Mouse (Mus musculus): ENCODE data around the gene Lrwd1. TPM values are rescaled to one million over a fixed set of nuclear protein-coding genes. Genes with fewer than 3 reads are reported as not detected.
A peak's percentile ranks its signal among the peaks of the same experiment; 100 is the strongest.

Gene Lrwd1
- polyA plus RNA-seq, 1 experiment from 2014 or later = 34.1 TPM

GRCm38 (mm10) chr5:136147704-136148103 lies 11.8 kb upstream of the Lrwd1 start:
- H3K9me3 ChIP-seq (replicated peaks) = no peaks in the 10 kb centered on the region
- no peak for ATAC-seq (ENCODE audit: insufficient read depth)

GRCm38 (mm10) chr5:136146936-136147335 lies 11.1 kb upstream of the Lrwd1 start:
- H3K36me3 ChIP-seq (replicated peaks) = peaks cover 7% of the 10 kb centered on the region
- no peaks in the 10 kb centered on the region for H3K27me3 ChIP-seq

More at GRCm38 (mm10) chr5:136147704-136148103, 11.8 kb upstream of the Lrwd1 start:
- Histone ChIP-seq H3K27me3 (no peaks in the 10 kb centered on the region), H3K4me2 (no peak overlapping the region), H3K4me1 (replicated peaks) (peaks cover 19% of the 10 kb centered on the region), H3K9ac (no peak overlapping the region), H3K4me3 (replicated peaks) (no peak overlapping the region), H3K36me3 (replicated peaks) (no peaks in the 10 kb centered on the region), H3K27ac (replicated peaks) (no peak overlapping the region)
- 44% methylated on average over 8 of the region's 8 CpGs for WGBS (ENCODE audit: insufficient replicate concordance)

GRCm38 (mm10) chr5:136144606-136145430 lies 8.9 kb upstream of the Lrwd1 start:
- H3K36me3 ChIP-seq (replicated peaks) = peaks cover 28% of the 10 kb centered on the region
- H3K9me3 ChIP-seq (replicated peaks) = no peaks in the 10 kb centered on the region
- H3K27ac ChIP-seq (replicated peaks) = 0 out of 2 replicates have a peak overlapping the region, but pooled peaks have one; percentile 9
- ATAC-seq (ENCODE audit: insufficient read depth) = 0 out of 2 replicates have a peak, but pooled peaks have one; percentile 8
- WGBS (ENCODE audit: insufficient replicate concordance) = 28% methylated on average over 12 of the region's 12 CpGs
- no peaks in the 10 kb centered on the region for H3K27me3 ChIP-seq
- no peak overlapping the region for H3K9ac ChIP-seq
- peaks cover 19% of the 10 kb centered on the region for H3K4me1 ChIP-seq (replicated peaks)
- H3K4me2 ChIP-seq = no peak overlapping the region
- H3K4me3 ChIP-seq (replicated peaks) = no peak overlapping the region

More at GRCm38 (mm10) chr5:136146936-136147335, 11.1 kb upstream of the Lrwd1 start:
- H3K9me3 ChIP-seq (replicated peaks) = no peaks in the 10 kb centered on the region
- H3K4me1 ChIP-seq (replicated peaks) = peaks cover 19% of the 10 kb centered on the region
- H3K4me3 ChIP-seq (replicated peaks) = no peak overlapping the region
- no peak for ATAC-seq (ENCODE audit: insufficient read depth)
- WGBS (ENCODE audit: insufficient replicate concordance) = 64% methylated on average over 1 of the region's 1 CpGs
- no peak overlapping the region for H3K4me2 ChIP-seq
- H3K27ac ChIP-seq (replicated peaks) = no peak overlapping the region
- H3K9ac ChIP-seq = no peak overlapping the region

DNA sequence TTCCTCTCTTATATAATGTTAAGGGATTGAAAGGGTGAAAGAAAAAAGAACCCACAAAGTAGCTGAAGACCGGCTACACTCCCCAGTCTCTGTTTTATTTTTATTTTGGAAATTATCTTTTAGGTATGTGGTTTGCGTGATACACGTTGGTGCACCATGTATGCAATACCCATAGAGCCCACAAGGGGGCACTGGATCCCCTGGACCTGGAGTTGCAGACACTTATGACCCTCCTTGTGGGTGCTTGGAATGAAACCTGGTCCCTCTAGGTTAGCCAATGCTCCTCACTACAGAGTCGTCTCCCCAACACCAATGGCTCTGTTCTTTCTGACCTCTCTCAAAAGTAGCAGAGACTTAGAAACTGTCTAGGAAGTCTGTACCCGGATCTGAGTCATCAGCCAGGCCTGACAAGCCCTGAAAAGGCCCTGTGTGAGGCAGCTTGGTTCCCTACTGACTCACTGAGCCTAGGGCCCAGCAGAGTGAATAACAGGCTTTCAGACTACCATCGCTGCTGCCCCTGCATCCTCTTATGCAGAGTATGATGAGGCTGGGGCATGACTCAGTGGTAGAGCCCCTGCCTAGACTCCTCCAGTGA lies 7.4 kb upstream of the Lrwd1 start:
- peaks cover 30% of the 10 kb centered on the region for H3K4me1 ChIP-seq (replicated peaks)
- H3K4me3 ChIP-seq (replicated peaks) = no peak overlapping the region
- H3K27ac ChIP-seq (replicated peaks) = no peak overlapping the region
- no peak overlapping the region for H3K4me2 ChIP-seq
- H3K9me3 ChIP-seq (replicated peaks) = no peaks in the 10 kb centered on the region
- 83% methylated on average over 6 of the region's 6 CpGs for WGBS (ENCODE audit: insufficient replicate concordance)
- no peaks in the 10 kb centered on the region for H3K27me3 ChIP-seq
- peaks cover 44% of the 10 kb centered on the region for H3K36me3 ChIP-seq (replicated peaks)
- H3K9ac ChIP-seq = no peak overlapping the region
- no peak for ATAC-seq (ENCODE audit: insufficient read depth)

- H3K9ac ChIP-seq = no peak overlapping the region
- H3K36me3 ChIP-seq (replicated peaks) = peaks cover 47% of the 10 kb centered on the region
- H3K9me3 ChIP-seq (replicated peaks) = no peaks in the 10 kb centered on the region
- no peak overlapping the region for H3K4me3 ChIP-seq (replicated peaks)
- no peaks in the 10 kb centered on the region for H3K27me3 ChIP-seq
- no peak overlapping the region for H3K27ac ChIP-seq (replicated peaks)
- no peak overlapping the region for H3K4me2 ChIP-seq
- H3K4me1 ChIP-seq (replicated peaks) = peaks cover 33% of the 10 kb centered on the region
- no peak for ATAC-seq (ENCODE audit: insufficient read depth)
- 73% methylated on average over 5 of the region's 5 CpGs for WGBS (ENCODE audit: insufficient replicate concordance)
Measured at GRCm38 (mm10) chr5:136142746-136143145, 6.9 kb upstream of the Lrwd1 start.

DNA sequence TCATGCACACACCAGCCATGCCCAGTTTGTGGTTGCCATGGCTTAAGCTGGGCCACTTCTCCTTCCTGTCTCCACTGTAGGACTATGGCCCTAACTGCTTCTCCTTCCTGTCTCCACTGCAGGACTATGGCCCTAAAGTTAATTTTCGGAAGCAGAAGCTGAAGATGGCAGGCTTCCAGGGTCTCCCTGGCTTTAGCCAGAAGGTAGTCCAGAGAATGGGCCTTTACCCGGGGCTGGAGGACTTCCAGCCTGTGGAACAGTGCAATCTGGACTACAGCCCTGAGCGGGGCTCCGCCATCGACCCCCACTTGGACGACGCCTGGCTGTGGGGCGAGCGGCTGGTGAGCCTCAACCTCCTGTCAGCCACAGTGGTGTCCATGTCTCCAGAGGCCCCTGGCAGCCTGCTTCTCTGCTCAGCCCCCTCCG lies 4.2 kb upstream of the Lrwd1 start:
- Histone ChIP-seq H3K27ac (replicated peaks) (peak overlapping the region; percentile 59), H3K27me3 (no peaks in the 10 kb centered on the region), H3K9me3 (replicated peaks) (no peaks in the 10 kb centered on the region), H3K4me3 (replicated peaks) (no peak overlapping the region), H3K9ac (no peak overlapping the region), H3K4me1 (replicated peaks) (peaks cover 43% of the 10 kb centered on the region), H3K4me2 (no peak overlapping the region), H3K36me3 (replicated peaks) (peaks cover 47% of the 10 kb centered on the region)
- ATAC-seq (ENCODE audit: insufficient read depth) = no peak
- WGBS (ENCODE audit: insufficient replicate concordance) = 84% methylated on average over 10 of the region's 10 CpGs

- Histone ChIP-seq H3K9ac (no peak overlapping the region), H3K4me2 (no peak overlapping the region), H3K4me3 (replicated peaks) (no peak overlapping the region), H3K27ac (replicated peaks) (peak overlapping the region; percentile 59), H3K9me3 (replicated peaks) (no peaks in the 10 kb centered on the region), H3K4me1 (replicated peaks) (peaks cover 43% of the 10 kb centered on the region), H3K36me3 (replicated peaks) (peaks cover 51% of the 10 kb centered on the region), H3K27me3 (no peaks in the 10 kb centered on the region)
- no peak for ATAC-seq (ENCODE audit: insufficient read depth)
- 69% methylated on average over 13 of the region's 13 CpGs for WGBS (ENCODE audit: insufficient replicate concordance)
Measured at GRCm38 (mm10) chr5:136139393-136139792, 3.5 kb upstream of the Lrwd1 start.

DNA sequence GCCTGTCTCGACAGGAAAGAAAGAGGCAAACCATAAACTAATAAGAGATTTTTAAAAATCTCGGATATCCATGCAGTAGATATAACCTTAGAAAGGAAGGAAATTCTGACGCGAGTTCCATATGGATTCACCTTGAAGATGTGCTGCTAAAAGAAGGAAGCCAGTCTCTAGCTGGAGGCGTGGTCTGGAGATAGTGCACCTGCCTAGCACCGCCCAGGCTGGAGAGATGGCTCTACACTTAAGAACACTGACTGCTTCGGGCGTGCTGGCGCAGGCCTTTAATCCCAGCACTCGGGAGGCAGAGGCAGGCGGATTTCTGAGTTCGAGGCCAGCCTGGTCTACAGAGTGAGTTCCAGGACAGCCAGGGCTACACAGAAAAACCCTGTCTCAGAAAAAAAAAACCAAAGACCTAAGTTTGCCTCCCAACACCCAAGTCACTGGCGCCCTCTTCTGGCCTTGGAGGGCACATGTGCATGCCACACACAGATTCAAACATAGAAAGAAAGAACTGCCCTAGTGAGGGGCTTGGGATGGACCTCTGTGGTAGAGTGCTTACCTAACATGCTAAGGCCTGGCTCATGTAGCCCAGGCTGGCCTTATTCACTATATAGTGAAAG lies 1.9 kb upstream of the Lrwd1 start:
- Histone ChIP-seq H3K9ac (no peak overlapping the region), H3K27me3 (no peaks in the 10 kb centered on the region), H3K4me1 (replicated peaks) (peaks cover 45% of the 10 kb centered on the region), H3K27ac (replicated peaks) (peak overlapping the region; percentile 95), H3K9me3 (replicated peaks) (no peaks in the 10 kb centered on the region), H3K36me3 (replicated peaks) (peaks cover 67% of the 10 kb centered on the region), H3K4me2 (peak overlapping the region; percentile 80), H3K4me3 (replicated peaks) (peak overlapping the region; percentile 91)
- ATAC-seq (ENCODE audit: insufficient read depth) = no peak
- 35% methylated on average over 13 of the region's 13 CpGs for WGBS (ENCODE audit: insufficient replicate concordance)

DNA sequence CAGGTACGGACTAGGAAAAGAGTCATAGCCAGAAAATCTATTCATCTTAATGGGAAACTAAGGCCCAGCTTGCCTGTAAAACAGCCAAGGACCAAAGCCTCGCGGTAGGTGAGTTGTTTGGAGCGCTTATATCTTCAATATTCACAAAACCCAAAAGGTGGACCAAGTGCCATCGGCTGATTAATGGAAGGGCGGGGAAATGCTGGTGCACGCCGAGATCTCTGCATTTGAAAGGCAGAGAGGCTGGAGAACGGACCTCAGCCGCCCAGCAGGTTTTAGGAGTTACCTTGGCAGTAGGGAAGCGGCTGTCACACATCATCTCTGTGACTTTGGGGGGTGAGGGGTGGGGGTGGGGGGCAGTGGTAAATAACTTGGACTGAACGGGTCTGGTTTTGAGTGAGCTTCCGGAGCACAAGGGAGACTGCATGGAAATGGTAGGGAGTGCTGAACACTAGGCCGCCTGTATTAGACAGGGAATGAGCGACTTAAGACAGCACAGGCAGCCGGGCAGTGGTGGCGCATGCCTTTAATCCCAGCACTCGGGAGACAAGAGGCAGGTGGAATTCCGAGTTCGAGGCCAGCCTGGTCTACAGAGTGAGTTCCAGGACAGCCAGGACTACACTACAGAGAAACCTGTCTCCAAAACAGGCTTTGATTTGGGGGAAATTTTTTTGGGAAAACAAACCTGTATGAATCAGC lies 567 bp upstream of the Lrwd1 start:
- Histone ChIP-seq H3K4me2 (peak overlapping the region; percentile 80), H3K27ac (replicated peaks) (peak overlapping the region; percentile 95), H3K4me1 (replicated peaks) (peaks cover 45% of the 10 kb centered on the region), H3K36me3 (replicated peaks) (peaks cover 68% of the 10 kb centered on the region), H3K27me3 (no peaks in the 10 kb centered on the region), H3K9ac (peak overlapping the region; percentile 89), H3K4me3 (replicated peaks) (peak overlapping the region; percentile 91), H3K9me3 (replicated peaks) (no peaks in the 10 kb centered on the region)
- WGBS (ENCODE audit: insufficient replicate concordance) = 3% methylated on average over 20 of the region's 20 CpGs
- ATAC-seq (ENCODE audit: insufficient read depth) = peak; percentile 6

- Histone ChIP-seq H3K27ac (replicated peaks) (no peak overlapping the region), H3K4me2 (no peak overlapping the region), H3K4me3 (replicated peaks) (no peak overlapping the region), H3K9ac (no peak overlapping the region), H3K27me3 (no peaks in the 10 kb centered on the region), H3K9me3 (replicated peaks) (no peaks in the 10 kb centered on the region), H3K4me1 (replicated peaks) (peaks cover 21% of the 10 kb centered on the region), H3K36me3 (replicated peaks) (peaks cover 84% of the 10 kb centered on the region)
- no peak for ATAC-seq (ENCODE audit: insufficient read depth)
- 81% methylated on average over 10 of the region's 10 CpGs for WGBS (ENCODE audit: insufficient replicate concordance)
Measured at GRCm38 (mm10) chr5:136122165-136122564, 13.7 kb downstream of the Lrwd1 start.

GRCm38 (mm10) chr5:136116784-136117112 lies 19.1 kb downstream of the Lrwd1 start:
- Histone ChIP-seq H3K27me3 (no peaks in the 10 kb centered on the region), H3K9ac (peak overlapping the region; percentile 88), H3K4me1 (replicated peaks) (peaks cover 33% of the 10 kb centered on the region), H3K9me3 (replicated peaks) (no peaks in the 10 kb centered on the region), H3K36me3 (replicated peaks) (peaks cover 33% of the 10 kb centered on the region), H3K27ac (replicated peaks) (peak overlapping the region; percentile 80), H3K4me3 (replicated peaks) (peak overlapping the region; percentile 88), H3K4me2 (peak overlapping the region; percentile 95)
- 0% methylated on average over 22 of the region's 22 CpGs for WGBS (ENCODE audit: insufficient replicate concordance)
- peak; percentile 77 for ATAC-seq (ENCODE audit: insufficient read depth)
